Mouse (Mus musculus): ENCODE data around the gene Acnat2.

DNA sequence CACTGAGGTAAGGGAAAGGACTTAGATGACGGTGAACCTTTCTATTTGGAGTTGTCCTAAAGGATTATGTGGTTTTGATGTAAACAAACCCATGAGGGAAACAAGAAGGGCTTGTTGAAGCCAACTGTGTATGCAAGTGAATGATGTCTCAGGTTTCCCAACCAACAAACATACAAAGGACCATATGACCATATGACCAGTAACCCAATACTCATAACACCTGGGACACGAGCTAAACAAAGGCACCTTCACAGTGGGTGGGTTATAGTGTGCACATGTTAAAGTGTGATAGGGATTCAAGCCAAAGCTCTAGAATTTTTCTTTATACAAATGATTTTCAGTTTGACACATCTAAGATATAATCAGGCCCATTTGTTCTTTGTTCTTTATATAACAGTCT is 48.2 kb upstream of the Acnat2 start:
- TF ChIP-seq CTCF (IDR thresholded peaks at IDR 0.05; ENCODE audit: control insufficient read depth, insufficient read depth, insufficient read length) (no peak), FOSL1 (IDR thresholded peaks at IDR 0.05; ENCODE audit: insufficient read depth, low read length, poor library complexity, severe bottlenecking) (no peak)
